Mouse (Mus musculus): ENCODE data around the gene Rcn2.
"Not testable (repeated sequence)": the region's sequence is repeated elsewhere in the genome, so short reads cannot be mapped to it uniquely, and the experiment has no call there.

Rcn2 gene

GRCm38 (mm10) chr9:56041372-56042180 lies at the start of gene Rcn2:
Gene Rcn2 (plus strand): TSS chr9:56041845.
- peak; percentile 92 for DNase-seq (ENCODE audit: low read depth, low spot score)

- not testable (repeated sequence) for DNase-seq (ENCODE audit: low read depth, low spot score)
Observed at GRCm38 (mm10) chr9:56004679-56005078, 37.0 kb upstream of the Rcn2 start.

GRCm38 (mm10) chr9:56010450-56010849 lies 31.2 kb upstream of the Rcn2 start, which contains the start of gene 4930563M21Rik:
Gene 4930563M21Rik (minus strand): TSS chr9:56010550.
- no peak for DNase-seq (ENCODE audit: low read depth, low spot score)

- DNase-seq (ENCODE audit: low read depth, low spot score) = no peak
Observed at GRCm38 (mm10) chr9:56024772-56025171, 16.9 kb upstream of the Rcn2 start.

GRCm38 (mm10) chr9:56027292-56027691 lies 14.4 kb upstream of the Rcn2 start:
- DNase-seq (ENCODE audit: low read depth, low spot score) = no peak

GRCm38 (mm10) chr9:56032219-56032618 lies 9.4 kb upstream of the Rcn2 start:
- DNase-seq (ENCODE audit: low read depth, low spot score) = no peak

GRCm38 (mm10) chr9:56042181-56042621 lies 556 bp downstream of the Rcn2 start:
- DNase-seq (ENCODE audit: low read depth, low spot score) = no peak

- no peak for DNase-seq (ENCODE audit: low read depth, low spot score)
Observed at GRCm38 (mm10) chr9:56053796-56054195, 12.2 kb downstream of the Rcn2 start.

GRCm38 (mm10) chr9:56056147-56056546 lies 14.5 kb downstream of the Rcn2 start:
- no peak for DNase-seq (ENCODE audit: low read depth, low spot score)

- DNase-seq (ENCODE audit: low read depth, low spot score) = no peak
Observed at GRCm38 (mm10) chr9:56062336-56062735, 20.7 kb downstream of the Rcn2 start.

GRCm38 (mm10) chr9:56065011-56065410 lies 23.4 kb downstream of the Rcn2 start:
- DNase-seq (ENCODE audit: low read depth, low spot score) = no peak

GRCm38 (mm10) chr9:56067964-56068363 lies 26.3 kb downstream of the Rcn2 start:
- no peak for DNase-seq (ENCODE audit: low read depth, low spot score)

- no peak for DNase-seq (ENCODE audit: low read depth, low spot score)
Observed at GRCm38 (mm10) chr9:56068630-56069029, 27.0 kb downstream of the Rcn2 start.

GRCm38 (mm10) chr9:56072861-56073260 lies 31.2 kb downstream of the Rcn2 start:
- no peak for DNase-seq (ENCODE audit: low read depth, low spot score)

- DNase-seq (ENCODE audit: low read depth, low spot score) = no peak
Observed at GRCm38 (mm10) chr9:56074863-56075262, 33.2 kb downstream of the Rcn2 start.

GRCm38 (mm10) chr9:56075264-56075663 lies 33.6 kb downstream of the Rcn2 start:
- peak; percentile 80 for DNase-seq (ENCODE audit: low read depth, low spot score)

GRCm38 (mm10) chr9:56075901-56076620 lies 34.4 kb downstream of the Rcn2 start:
- DNase-seq (ENCODE audit: low read depth, low spot score) = no peak

- DNase-seq (ENCODE audit: low read depth, low spot score) = no peak
Observed at GRCm38 (mm10) chr9:56079587-56079986, 37.9 kb downstream of the Rcn2 start.

- no peak for DNase-seq (ENCODE audit: low read depth, low spot score)
Observed at GRCm38 (mm10) chr9:56086524-56086923, 44.9 kb downstream of the Rcn2 start.

- DNase-seq (ENCODE audit: low read depth, low spot score) = no peak
Observed at GRCm38 (mm10) chr9:56089778-56090520, 48.3 kb downstream of the Rcn2 start, which contains the start of gene Pstpip1. Gene Pstpip1 (plus strand): TSS chr9:56089962.

GRCm38 (mm10) chr9:56090546-56091225 lies 49.0 kb downstream of the Rcn2 start:
- DNase-seq (ENCODE audit: low read depth, low spot score) = no peak
